Mouse (Mus musculus) frontal cortex, adult 2 months (tissue): ENCODE results near the gene Ldoc1. TPM values are rescaled to one million over a fixed set of nuclear protein-coding genes. Genes with fewer than 3 reads are reported as not detected.

Source experiments
- DNase-seq, 2 experiments: peaks; one replicate each; pipeline ENCODE4 v3.0.0; 2022; ENCODE audit warnings: low spot score in 1 of 2; ENCODE audit errors: extremely low spot score in 1 of 2
- polyA plus RNA-seq: library from polyadenylated mRNA; depleted of rRNA; stranded (reverse); fragments of >200 nt; gene quantifications from 2 replicates; pipeline ENCODE4 v1.2.3, GENCODE M21; 2012; rRNA removed

Gene Ldoc1
- 1.4 and 3.4 TPM in 2 replicates for polyA plus RNA-seq

- no peak for DNase-seq
Measured at GRCm38 (mm10) chrX:61709302-61710033, at the start of gene Ldoc1. Gene Ldoc1, plus strand, starts transcription at chrX:61709497.

- DNase-seq: no peak
Measured at GRCm38 (mm10) chrX:61710131-61710530, 834 bp downstream of the Ldoc1 start.

- peak in 1 of 2 experiments; percentile 3 for DNase-seq
Measured at GRCm38 (mm10) chrX:61722281-61723028, 13.2 kb downstream of the Ldoc1 start.

GRCm38 (mm10) chrX:61723029-61723980 is 14.0 kb downstream of the Ldoc1 start:
- DNase-seq: no peak

GRCm38 (mm10) chrX:61727516-61728310 is 18.4 kb downstream of the Ldoc1 start:
- DNase-seq: no peak
